In genomic region chr11:34308731-34309130, GRCm38 (mm10) we compare ENCODE assay signal across 16 mouse cellular contexts. TPM values are rescaled to one million over a fixed set of nuclear protein-coding genes. Genes with fewer than 3 reads are reported as not detected.
"Had no signal": no experiment of that assay in that cellular context is flagged by ENCODE, and none has a peak within 500 bp of the region (broad histone marks: within the 10 kb centered on the region; RNA-seq: fewer than 3 reads in every experiment).

No protein-coding gene starts in this region.

- DNase-seq: gastrocnemius, adult 2 months; gastrocnemius, postnatal 10 days; gastrocnemius, postnatal 25 days; heart, adult 18-20 months; heart, postnatal 10 days; heart, postnatal 4 days; kidney, adult 18-20 months; kidney, adult 8-10 months; kidney, postnatal 14 days; kidney, postnatal 36 days; layer of hippocampus, adult 9-11 months; liver; liver, embryonic 13.5 days had no signal

RNA-seq across cellular contexts. Expression of gene Fam196b, which starts 5.9 kb away (rescaled TPM):
- total RNA-seq: granulocyte monocyte progenitor cell, adult 5-6 weeks; heart, adult 18-20 months; heart, adult 8-10 months; heart, postnatal 10 days; heart, postnatal 25 days had no signal
